Mouse (Mus musculus): ENCODE data around the gene Ext2.

Gene Ext2

GRCm38 (mm10) chr2:93690064-93690930 lies 132.1 kb downstream of the Ext2 start:
- in situ Hi-C loops (cut with MseI, MboI): no loop called here

DNA sequence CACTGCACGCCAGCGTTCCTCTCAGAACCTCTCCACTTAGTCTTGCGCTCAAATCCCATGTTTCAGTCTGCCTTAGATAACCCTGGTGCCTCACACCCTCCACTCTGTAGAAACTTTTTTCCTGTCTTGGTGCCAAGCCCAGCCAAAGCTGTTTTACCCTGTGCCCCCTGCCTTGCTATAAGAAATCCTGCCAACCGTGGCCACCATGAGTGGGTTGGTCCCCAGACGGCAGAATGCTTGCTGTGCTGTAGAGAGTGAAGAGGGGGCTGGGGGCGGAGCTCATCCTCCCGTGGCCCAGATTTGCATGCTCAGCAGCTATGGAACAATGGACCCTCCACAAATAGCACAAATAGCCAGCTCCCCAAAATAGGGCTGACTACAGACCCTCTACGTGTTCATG lies 138.7 kb downstream of the Ext2 start:
- in situ Hi-C loops (cut with MseI, MboI): no loop called here

DNA sequence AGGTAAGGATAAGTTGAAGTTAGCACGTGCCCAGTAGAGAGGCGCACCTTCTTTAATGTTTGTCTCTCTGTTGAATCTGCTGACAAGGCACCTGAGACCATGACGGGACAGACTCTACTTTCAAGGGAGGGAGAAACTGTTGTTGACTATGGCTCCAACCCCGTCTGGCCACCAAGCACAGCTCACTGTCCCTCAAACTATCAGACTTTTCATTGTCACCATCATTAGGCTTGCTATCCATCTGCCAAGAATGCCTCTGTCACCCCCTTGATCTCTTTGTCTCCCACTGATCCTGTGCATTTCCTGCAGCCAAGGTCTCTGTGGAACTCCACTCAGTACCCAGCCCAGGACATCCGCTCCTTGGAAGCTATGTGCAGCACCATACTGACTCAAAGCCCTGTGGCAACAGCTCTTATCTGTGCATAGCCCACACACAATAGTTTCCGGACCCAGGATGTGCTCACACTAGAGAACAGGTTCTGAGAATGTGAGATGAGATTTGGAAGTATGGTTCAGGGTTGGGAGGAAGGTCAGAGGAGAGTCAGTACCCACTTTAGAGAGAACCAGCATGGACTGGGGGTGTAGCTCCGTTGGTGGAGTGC lies 139.7 kb downstream of the Ext2 start:
- in situ Hi-C loops (cut with MseI, MboI): no loop called here

- in situ Hi-C loops (cut with MseI, MboI): no loop called here
Observed at GRCm38 (mm10) chr2:93681321-93681720, 141.0 kb downstream of the Ext2 start.

DNA sequence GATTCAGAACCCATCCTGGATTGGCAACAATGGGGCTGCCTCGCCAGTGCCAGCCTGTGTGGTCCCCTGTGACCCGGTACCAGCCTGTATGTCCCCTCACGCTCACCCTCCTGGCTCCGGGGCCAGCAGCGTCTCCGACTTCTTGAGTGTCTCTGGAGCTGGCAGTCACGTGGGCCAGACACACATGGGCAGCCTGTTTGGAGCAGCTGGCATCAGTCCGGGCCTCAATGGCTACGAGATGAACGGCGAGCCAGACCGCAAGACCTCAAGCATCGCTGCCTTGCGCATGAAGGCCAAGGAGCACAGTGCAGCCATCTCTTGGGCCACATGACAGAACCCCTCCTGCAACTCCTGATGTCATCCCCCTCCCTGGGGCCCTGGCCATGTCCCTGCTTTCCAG lies 145.1 kb downstream of the Ext2 start:
- in situ Hi-C loops (cut with MseI, MboI): no loop called here

DNA sequence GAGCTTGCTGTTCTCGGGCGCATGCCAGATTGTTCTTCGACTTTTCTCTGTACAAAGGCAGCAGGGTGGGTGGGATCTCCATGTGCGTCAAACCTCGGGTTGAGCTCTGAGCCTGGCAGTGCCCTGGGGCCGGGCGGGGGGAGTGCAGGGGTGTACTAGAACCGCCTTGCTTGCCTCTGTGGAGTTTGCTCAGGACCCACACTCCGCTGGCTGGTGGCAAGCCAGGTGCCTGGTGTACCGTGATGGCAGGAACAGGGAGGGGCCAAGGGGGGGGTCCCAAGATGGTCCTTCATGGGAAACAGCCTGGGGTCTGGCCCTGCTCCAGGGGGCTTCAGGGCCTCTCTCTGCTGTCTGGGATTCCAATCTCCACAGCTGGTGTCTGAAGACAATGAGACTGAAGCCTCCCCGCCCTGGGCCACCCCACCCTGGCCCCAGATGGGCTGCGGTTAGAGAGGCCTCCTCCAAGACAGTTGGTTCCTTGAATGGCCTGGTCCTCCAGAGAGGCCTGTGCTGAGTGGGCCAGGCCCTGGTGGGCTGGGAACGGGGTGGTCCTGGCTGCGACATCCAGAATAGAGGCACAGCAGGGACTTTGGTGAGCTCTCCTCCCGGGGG lies 150.7 kb downstream of the Ext2 start:
- in situ Hi-C loops (cut with MseI, MboI): loop anchor here in 1 of 2 experiments (25.0 kb wide), 1 partner anchor 184 kb away; no protein-coding TSS in a partner anchor

- in situ Hi-C loops (cut with MseI, MboI): loop anchor here in 1 of 2 experiments (25.0 kb wide), 1 partner anchor 179 kb away; no protein-coding TSS in a partner anchor
Observed at GRCm38 (mm10) chr2:93666146-93666858, 156.1 kb downstream of the Ext2 start.

DNA sequence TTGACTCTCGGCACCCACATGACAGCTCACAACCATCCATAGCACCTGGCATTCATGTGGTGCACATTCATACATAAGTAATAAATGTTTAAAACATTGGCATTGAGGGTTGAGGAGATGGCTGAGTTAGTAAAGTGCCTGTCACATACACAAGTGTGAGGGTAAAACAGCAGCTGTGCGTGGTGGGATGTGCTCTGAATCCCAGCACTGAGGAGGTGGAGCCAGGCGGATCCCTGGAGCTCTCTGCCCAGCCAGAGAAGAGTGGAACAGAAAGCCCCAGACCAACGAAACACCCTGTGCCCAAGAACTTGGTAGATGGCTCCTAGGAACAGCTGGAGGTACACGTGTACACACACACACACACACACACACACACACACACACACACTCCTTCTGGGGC lies 156.9 kb downstream of the Ext2 start:
- in situ Hi-C loops (cut with MseI, MboI): loop anchor here in 1 of 2 experiments (25.0 kb wide), 1 partner anchor 178 kb away; no protein-coding TSS in a partner anchor

DNA sequence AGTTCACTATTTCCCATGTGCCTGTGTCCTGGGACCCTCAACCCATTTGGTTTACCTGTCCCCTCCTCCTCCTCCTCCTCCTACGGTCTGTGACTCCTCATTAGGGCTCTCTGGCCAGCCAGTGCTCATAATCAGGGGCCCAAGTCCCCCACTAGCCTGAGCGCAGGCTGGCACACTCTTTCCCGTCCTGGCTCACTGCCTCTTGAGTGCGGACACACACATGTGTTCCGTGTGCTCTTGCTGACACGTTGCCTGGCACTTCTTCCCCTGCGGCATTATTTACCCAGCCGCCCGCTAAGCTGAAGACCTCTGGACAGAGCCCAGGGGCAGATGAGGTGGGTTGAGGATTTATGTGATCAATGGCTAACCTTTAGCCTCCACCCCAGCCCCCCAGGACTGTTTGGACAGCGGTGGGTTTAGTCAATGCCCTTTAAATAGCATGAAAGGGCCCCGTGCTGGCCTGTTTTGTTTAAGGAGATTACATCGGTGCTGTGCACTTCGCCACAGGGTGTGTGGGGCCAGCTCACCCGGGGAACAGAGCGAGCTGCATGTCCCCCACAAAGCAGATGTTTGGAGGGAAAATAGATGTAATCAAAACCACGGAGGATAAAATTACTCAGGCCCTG lies 160.0 kb downstream of the Ext2 start:
- in situ Hi-C loops (cut with MseI, MboI): loop anchor here in 1 of 2 experiments (25.0 kb wide), 1 partner anchor 175 kb away; no protein-coding TSS in a partner anchor

- in situ Hi-C loops (cut with MseI, MboI): loop anchor here in 1 of 2 experiments (25.0 kb wide), 1 partner anchor 174 kb away; no protein-coding TSS in a partner anchor
Observed at GRCm38 (mm10) chr2:93661096-93661495, 161.3 kb downstream of the Ext2 start.

GRCm38 (mm10) chr2:93659705-93660308 lies 162.6 kb downstream of the Ext2 start:
- in situ Hi-C loops (cut with MseI, MboI): loop anchor here (5.0 to 25.0 kb wide), 2 partner anchors 173 to 183 kb away; no protein-coding TSS in a partner anchor

DNA sequence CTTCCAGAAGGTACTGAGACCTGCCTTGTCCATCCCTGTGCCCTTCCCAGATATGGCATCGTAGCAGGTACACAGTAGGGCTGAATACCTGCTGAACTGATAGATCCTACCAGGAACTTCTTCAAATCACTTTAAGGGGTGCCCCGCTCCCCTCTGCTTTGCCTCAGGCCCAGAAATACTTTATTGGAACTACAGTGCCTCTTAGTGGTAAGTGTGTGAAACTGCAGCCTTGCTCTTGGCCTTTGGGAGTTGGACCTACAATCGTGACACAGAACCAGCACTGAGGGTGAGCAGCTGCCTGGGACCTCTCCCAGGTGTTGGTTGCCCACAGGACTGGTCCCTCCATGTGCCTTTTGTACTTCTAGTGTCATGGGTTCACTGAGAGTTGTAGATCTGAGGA lies 163.4 kb downstream of the Ext2 start:
- in situ Hi-C loops (cut with MseI, MboI): loop anchor here (5.0 to 25.0 kb wide), 2 partner anchors 172 to 182 kb away; no protein-coding TSS in a partner anchor

GRCm38 (mm10) chr2:93654336-93655055 lies 167.9 kb downstream of the Ext2 start:
- in situ Hi-C loops (cut with MseI, MboI): loop anchor here (5.0 to 25.0 kb wide), 2 partner anchors 167 to 177 kb away; no protein-coding TSS in a partner anchor

DNA sequence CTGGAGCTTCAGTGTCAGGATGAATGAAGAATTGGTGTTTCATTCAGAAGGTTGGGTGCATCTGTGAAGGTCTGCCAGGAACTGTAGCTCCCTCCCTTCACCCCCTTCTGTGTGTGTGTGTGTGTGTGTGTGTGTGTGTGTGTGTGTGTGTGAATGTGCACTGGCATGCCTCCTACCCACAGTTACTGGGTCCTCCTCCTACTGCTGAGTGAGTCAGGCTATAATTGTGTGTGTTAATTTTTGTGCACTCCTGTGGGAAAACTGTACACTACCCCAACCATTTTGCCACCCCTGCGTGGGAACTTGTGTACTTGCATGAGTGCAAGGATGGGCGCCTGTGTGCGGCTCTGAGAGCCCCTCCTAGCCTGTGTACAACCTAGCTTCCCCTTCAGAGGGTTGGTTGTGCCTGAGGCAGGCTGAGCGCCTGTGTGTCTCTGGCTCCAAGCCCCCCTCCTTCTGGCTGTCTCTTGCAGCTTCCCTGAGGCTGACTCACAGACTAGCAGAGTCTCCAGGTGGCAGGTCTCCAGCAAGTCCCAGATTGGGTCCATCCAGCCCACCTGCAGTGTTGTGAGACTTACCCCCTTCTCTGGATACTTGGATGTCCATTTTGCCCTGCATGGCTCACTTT lies 173.0 kb downstream of the Ext2 start:
- in situ Hi-C loops (cut with MseI, MboI): no loop called here

DNA sequence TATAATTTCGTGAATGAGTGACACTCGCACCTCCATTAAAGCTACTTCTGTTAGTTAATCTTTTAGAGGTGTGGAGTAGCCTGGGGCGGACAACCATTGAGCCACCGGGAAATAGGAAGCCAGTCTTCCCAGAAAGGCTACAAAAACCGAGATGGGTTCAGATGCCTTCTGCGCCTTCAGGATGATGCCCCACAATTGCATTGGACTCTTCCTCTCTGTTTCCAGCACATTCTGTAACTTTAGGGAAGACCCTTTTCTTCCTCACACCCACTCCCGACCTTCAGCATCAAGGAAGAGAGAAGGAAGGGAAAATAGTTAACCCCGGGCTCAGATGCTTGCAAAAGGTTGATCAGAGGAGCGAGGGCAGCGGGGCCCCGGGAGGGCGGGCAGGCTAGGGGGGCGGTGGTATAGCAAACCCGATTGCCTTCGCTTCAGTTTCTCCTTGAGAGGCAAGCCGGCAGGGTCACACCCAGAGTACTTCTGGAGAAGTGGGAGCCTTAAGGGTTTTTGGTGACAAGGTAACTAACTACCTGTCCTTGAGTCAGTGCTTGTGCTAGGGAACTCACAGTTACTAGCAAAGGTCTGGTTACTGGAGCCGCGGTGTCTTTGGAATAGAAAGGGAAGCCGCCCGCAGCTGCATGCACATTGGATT lies 174.3 kb downstream of the Ext2 start:
- in situ Hi-C loops (cut with MseI, MboI): no loop called here

- in situ Hi-C loops (cut with MseI, MboI): no loop called here
Observed at GRCm38 (mm10) chr2:93647051-93647923, 175.1 kb downstream of the Ext2 start.

GRCm38 (mm10) chr2:93645626-93646320 lies 176.6 kb downstream of the Ext2 start:
- in situ Hi-C loops (cut with MseI, MboI): no loop called here
